Mouse (Mus musculus): ENCODE measurements at regions not wholly inside any gene's neighbourhood (a gene's known extent, or its start where the extent isn't known, plus 50 kb on each side); places are given as distances from the start of the nearest gene placed in this dataset.

- DNase-seq, result no peak
Observed at GRCm38 (mm10) chr2:117399487-117399886, 56.7 kb upstream of the Rasgrp1 start.

- no peak for DNase-seq
Observed at GRCm38 (mm10) chr2:117403425-117404175, 60.8 kb upstream of the Rasgrp1 start.

DNA sequence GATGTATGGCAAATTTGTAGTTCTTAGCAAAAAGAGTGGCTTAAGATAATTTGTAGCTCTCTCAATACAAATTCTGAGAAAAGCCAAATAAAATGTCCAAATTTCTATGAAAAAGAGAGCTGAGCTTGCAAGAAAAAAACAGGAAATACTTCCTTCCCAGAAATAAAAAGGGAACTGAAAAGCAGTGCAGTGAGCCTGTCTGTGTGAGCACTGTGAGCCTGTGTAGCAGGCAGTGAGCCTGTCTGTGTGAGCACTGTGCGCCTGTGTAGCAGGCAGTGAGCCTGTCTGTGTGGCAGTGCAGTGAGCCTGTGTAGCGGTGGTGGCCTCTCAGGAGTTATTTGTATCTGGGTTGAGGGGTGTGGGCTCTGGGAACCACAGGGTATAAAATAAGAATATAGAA lies 62.7 kb upstream of the Rasgrp1 start:
- no peak for DNase-seq

- no peak for DNase-seq
Observed at GRCm38 (mm10) chr2:117408241-117408640, 65.4 kb upstream of the Rasgrp1 start.

DNA sequence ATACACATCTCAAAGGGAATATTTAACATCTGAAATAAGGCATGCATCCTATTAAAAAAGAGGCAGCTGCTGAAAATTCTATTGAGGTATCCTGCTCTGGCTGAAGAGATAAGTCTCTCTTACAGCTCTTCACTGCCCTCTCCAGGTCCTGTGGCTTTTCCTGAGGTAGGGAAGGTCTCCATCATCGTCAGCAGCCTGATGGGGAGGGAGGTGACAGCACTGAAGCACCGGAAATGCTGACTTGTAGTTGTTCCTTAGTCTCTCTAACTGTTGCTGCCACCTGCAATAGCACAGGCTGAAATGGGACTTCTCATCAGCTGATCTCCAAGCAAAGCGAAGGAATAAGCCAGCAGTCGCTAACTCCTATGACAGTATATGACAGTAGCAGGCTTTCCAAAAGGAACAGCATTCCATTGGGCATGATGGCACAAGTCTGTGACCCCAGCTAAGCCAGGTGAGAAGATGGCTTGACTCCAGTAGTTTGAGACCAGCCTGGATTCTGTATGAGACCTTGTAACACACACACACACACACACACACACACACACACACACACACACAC lies 69.3 kb upstream of the Rasgrp1 start:
- DNase-seq, result no peak

- DNase-seq, result no peak
Observed at GRCm38 (mm10) chr2:117417229-117417970, 74.6 kb upstream of the Rasgrp1 start.

- DNase-seq, result no peak
Observed at GRCm38 (mm10) chr2:117418121-117418615, 75.4 kb upstream of the Rasgrp1 start.

DNA sequence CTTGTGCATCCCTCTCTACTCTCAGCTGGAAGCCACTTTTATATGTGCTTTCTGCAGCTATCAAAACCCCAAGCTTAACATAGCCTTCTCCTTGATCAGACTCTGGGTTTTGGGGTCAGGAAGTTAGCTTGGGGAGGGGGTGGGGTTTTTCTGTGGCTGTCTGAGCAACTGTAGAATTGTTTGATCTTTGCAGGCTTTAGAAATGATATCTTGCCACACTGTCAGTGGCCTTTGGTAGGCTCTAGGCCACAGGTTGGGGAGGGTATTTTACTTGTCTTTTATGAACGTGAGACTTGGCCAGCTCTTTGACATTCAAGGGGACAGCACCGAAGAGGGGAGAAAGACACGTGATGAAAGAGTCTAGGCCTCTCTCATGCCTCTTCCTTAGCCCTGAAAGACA lies 75.9 kb upstream of the Rasgrp1 start:
- DNase-seq, result no peak

- DNase-seq, result no peak
Observed at GRCm38 (mm10) chr2:117421376-117421775, 78.6 kb upstream of the Rasgrp1 start.

GRCm38 (mm10) chr2:117422756-117423155 lies 80.0 kb upstream of the Rasgrp1 start:
- DNase-seq, result no peak

DNA sequence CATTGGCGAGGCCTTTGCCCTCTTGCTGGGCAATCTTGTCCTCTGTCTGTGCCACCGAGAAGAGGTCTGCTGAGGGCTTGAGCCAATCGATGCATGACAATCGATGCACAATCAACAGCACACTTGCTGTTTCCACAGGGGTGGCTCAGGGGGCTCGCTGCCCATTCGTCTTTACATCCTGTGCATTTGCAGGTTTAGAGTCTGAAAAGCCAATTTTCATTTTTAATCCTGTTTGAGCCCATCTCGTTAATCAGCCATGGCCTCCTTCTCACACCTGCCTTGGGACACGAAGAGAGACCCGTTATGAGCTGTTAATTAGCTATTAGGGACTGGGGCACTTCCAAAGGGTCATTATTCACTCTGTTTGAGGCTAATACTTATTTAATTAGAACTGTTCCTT lies 86.4 kb upstream of the Rasgrp1 start:
- DNase-seq, result no peak

DNA sequence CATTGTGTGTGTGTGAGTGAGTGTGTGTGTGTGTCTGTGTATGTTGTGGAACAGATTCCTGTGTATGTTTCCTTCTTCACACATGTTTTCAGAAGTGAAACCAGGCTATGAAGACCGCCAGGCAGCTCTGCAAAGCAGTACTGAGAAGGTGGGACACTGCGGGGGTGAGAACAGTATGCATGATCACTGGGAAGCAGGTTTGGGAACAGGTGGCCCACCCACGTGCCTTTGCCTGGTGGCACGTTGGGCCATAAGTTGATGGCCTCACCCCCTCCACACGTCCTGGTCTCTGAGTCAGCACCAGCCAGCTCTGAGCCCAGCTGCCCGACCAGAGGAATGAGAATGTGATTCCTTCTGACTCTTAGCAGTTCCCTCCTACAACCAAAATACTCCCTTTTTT lies 89.2 kb upstream of the Rasgrp1 start:
- DNase-seq, result no peak

DNA sequence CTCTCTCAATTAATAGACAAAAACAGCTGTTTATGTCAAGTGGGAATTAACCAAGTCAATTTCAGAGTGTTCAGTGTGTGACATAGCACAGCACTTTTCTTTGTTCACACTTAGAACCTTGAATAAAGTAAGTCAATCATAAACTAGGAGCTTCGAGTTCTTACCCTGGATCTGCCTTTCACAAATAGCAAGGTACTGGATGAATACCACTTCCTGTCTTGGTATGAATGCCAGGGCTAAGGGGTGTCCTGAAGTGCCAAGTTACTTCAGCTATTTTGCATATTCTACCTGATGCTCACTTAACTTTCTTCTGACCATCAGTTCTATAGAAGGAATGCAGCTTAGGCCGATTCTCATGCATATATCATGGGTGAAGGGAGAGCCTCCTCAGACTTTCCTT lies 90.1 kb upstream of the Rasgrp1 start:
- no peak for DNase-seq

DNA sequence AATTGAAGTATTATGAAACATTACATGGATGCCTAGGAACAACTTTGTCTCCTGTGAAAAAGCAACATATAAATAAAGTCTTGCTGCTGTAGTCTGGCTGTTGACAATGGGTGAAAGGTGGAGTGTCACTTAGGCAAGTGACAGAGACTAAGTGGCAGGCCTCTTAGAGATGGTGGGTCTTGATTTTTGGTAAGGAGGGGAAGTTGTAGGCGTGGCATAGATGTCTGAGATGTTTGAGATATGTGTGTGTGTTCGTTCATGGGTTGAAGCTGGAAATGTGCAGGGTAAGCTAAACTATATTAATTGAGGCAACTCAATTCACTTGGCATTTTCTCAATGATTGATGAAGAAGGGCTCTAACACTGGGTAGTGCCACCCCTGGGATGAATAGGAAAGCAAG lies 90.7 kb upstream of the Rasgrp1 start:
- no peak for DNase-seq

DNA sequence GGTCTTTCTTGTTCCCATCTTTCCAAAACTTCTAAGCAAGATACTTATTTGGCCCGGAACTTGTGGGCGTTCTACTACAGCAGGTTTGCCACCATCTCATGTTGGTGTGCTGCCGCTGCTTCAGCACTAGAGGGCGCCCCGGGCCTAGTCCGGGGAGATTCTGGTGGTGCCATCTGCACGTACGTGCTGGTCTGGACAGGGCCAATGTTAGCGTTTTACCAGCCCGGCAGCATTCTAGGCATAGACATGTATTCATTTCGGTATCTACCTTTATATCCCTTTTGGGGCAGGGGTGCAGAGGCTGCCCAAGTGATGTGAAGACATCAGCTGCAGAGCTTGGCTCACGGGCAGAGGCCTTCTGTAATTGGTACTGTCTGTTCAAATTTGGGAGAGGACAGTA lies 95.3 kb upstream of the Rasgrp1 start:
- DNase-seq, result no peak

- peak; percentile 62 for DNase-seq
Observed at GRCm38 (mm10) chr2:117438586-117439371, 96.0 kb upstream of the Rasgrp1 start.

- DNase-seq, result no peak
Observed at GRCm38 (mm10) chr2:117439372-117440183, 96.8 kb upstream of the Rasgrp1 start.

GRCm38 (mm10) chr2:117440801-117441281 lies 98.0 kb upstream of the Rasgrp1 start:
- DNase-seq, result peak; percentile 18

DNA sequence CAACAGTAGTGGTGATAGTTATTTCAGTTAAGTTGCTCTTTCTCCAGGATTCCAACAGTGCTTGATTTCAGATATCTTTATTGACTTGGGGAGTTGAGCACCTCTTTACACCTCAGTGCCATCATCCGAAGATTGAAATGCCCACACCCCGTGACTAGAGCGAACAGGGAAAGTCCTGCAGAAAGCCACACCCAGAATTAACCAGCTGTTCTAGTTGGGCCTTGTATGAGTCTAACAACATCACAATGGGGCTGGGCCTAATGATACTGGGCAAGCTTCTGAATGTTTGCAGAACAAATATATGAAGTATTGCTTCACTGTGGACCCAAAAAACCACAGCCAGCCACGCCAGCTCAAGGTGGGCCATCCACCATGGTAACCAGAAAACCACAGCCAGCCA lies 100.1 kb upstream of the Rasgrp1 start:
- DNase-seq, result no peak

DNA sequence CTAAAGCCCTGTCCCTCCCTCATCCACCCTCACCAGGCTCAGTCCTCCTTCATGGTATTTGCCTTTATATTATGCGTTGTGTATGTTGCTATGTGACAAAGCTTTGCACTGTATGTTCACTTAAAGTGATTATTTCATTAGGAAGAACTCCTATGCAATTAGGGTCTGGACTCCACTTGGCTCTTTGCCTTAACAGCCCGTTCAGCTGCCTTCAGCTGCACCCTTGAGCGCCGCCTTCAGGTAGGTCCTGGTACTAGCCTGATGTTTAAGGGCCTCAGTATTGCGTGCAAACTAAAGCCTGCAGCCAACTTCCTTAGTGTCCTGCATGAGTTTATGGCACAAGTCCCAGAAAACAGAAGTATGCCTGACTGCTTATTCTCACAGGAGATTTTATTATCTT lies 101.9 kb upstream of the Rasgrp1 start:
- peak; percentile 31 for DNase-seq

DNA sequence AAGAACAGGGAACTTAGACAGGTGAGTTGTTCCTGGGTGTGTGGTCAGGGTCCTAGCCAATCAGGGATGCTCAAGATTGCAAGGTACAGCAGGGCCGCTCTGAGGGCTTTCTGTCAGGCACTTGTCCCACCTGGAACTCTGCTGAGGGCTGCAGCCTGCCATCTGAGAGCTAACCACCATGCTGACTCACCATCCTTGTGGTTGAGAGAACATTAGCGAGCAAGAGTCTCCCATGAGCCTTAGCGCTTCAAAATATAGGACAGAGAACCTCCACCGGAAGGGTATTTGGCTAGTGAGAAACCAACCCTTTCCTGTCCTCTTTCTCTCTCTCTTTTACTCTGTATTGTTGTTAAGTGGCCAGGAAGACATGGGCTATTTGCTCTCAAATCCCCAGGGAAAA lies 104.1 kb upstream of the Rasgrp1 start:
- no peak for DNase-seq

All from adrenal gland, postnatal 25 days (tissue).